Mouse (Mus musculus) hindbrain, embryonic 15.5 days (tissue): ENCODE results near the gene Alk. TPM values are rescaled to one million over a fixed set of nuclear protein-coding genes. Genes with fewer than 3 reads are reported as not detected.

Experiments used
- ATAC-seq: fragments of 200-750 bp; cut with Nextera tagmentation; 2 replicates; pipeline ENCODE4 v1.8.0; 2017; ENCODE audit warnings: low read depth, moderate number of reproducible peaks, moderate TSS enrichment; ENCODE audit not compliant: low FRiP score
- H3K27ac ChIP-seq: fragments of 300-500 bp; sonication (generic); replicated peaks from 2 replicates; pipeline ENCODE4 v1.5.1; 2015; ENCODE audit warnings: mild to moderate bottlenecking, inconsistent platforms
- H3K27me3 ChIP-seq: fragments of 300-500 bp; sonication (generic); 2 replicates; pipeline ENCODE4 v1.6.1; 2015; ENCODE audit warnings: control low read depth, inconsistent platforms
- H3K36me3 ChIP-seq: fragments of 300-500 bp; sonication (generic); 2 replicates; pipeline ENCODE4 v1.6.1; 2015; ENCODE audit warnings: control low read depth, inconsistent platforms
- H3K4me1 ChIP-seq: fragments of 300-500 bp; sonication (generic); replicated peaks from 2 replicates; pipeline ENCODE4 v1.6.1; 2015; ENCODE audit warnings: control low read depth, inconsistent platforms
- H3K4me2 ChIP-seq: fragments of 300-500 bp; sonication (generic); 2 replicates; pipeline ENCODE4 v1.6.1; 2015; ENCODE audit warnings: moderate library complexity, mild to moderate bottlenecking, inconsistent platforms
- H3K4me3 ChIP-seq: fragments of 300-500 bp; sonication (generic); 2 replicates; pipeline ENCODE4 v1.5.1; 2015; ENCODE audit warnings: mild to moderate bottlenecking, inconsistent platforms
- H3K9ac ChIP-seq: fragments of 300-500 bp; sonication (generic); 2 replicates; pipeline ENCODE4 v1.6.1; 2015; ENCODE audit warnings: inconsistent platforms
- H3K9me3 ChIP-seq: fragments of 300-500 bp; sonication (generic); 2 replicates; pipeline ENCODE4 v1.6.1; 2016; ENCODE audit warnings: control low read depth, inconsistent platforms
- WGBS: fragments of 180-500 bp; shearing (Covaris S2); methylation state at CpG from one replicate; pipeline ENCODE4 v1.1.7; 2015; 5-methylcytosine and 5-hydroxymethylcytosine counted together
- polyA plus RNA-seq: library from polyadenylated mRNA; unstranded; fragments of >200 nt; fragmentation: Nextera tagmentation; extraction: Ambion mirVana; gene quantifications from 2 replicates; pipeline ENCODE4 v1.2.1, GENCODE M21; 2015

Alk gene
- polyA plus RNA-seq, 1 experiment from 2014 or later: 5.1 TPM

GRCm38 (mm10) chr17:72474166-72474565, 130.3 kb downstream of the Alk start:
- no peak for ATAC-seq
- H3K4me1 ChIP-seq: peaks cover 7% of the 10 kb centered on the region; the same call in 1 of the 2 replicates
- WGBS: 26% methylated on average over 5 of the region's 5 CpGs
- no peak overlapping the region for H3K4me3 ChIP-seq
- no peak overlapping the region for H3K27ac ChIP-seq
- no peak overlapping the region for H3K4me2 ChIP-seq
- H3K36me3 ChIP-seq: no peaks in the 10 kb centered on the region
- H3K27me3 ChIP-seq: no peaks in the 10 kb centered on the region
- no peaks in the 10 kb centered on the region for H3K9me3 ChIP-seq
- H3K9ac ChIP-seq: no peak overlapping the region

- 77% methylated on average over 4 of the region's 4 CpGs for WGBS
Observed at GRCm38 (mm10) chr17:72448477-72448876, 155.9 kb downstream of the Alk start.

GRCm38 (mm10) chr17:72445204-72446177, 158.9 kb downstream of the Alk start:
- no peak overlapping the region for H3K9ac ChIP-seq
- H3K36me3 ChIP-seq: no peaks in the 10 kb centered on the region
- H3K27me3 ChIP-seq: no peaks in the 10 kb centered on the region
- no peaks in the 10 kb centered on the region for H3K9me3 ChIP-seq
- no peak overlapping the region for H3K27ac ChIP-seq
- H3K4me3 ChIP-seq: no peak overlapping the region
- no peaks in the 10 kb centered on the region for H3K4me1 ChIP-seq
- ATAC-seq: no peak
- WGBS: 77% methylated on average over 3 of the region's 3 CpGs
- no peak overlapping the region for H3K4me2 ChIP-seq

More at GRCm38 (mm10) chr17:72448477-72448876, 155.9 kb downstream of the Alk start:
- H3K4me3 ChIP-seq: no peak overlapping the region
- H3K36me3 ChIP-seq: no peaks in the 10 kb centered on the region
- no peaks in the 10 kb centered on the region for H3K27me3 ChIP-seq
- H3K27ac ChIP-seq: no peak overlapping the region
- no peak overlapping the region for H3K4me2 ChIP-seq
- no peak for ATAC-seq
- no peaks in the 10 kb centered on the region for H3K4me1 ChIP-seq
- H3K9ac ChIP-seq: no peak overlapping the region
- H3K9me3 ChIP-seq: no peaks in the 10 kb centered on the region

- H3K4me1 ChIP-seq: no peaks in the 10 kb centered on the region
- no peak for ATAC-seq
- WGBS: 83% methylated on average over 4 of the region's 4 CpGs
Observed at GRCm38 (mm10) chr17:72417451-72417850, 187.0 kb downstream of the Alk start.

GRCm38 (mm10) chr17:72414676-72415075, 189.8 kb downstream of the Alk start:
- no peak overlapping the region for H3K9ac ChIP-seq
- H3K4me3 ChIP-seq: no peak overlapping the region
- H3K4me1 ChIP-seq: no peaks in the 10 kb centered on the region
- no peak for ATAC-seq
- no peak overlapping the region for H3K4me2 ChIP-seq
- H3K9me3 ChIP-seq: no peaks in the 10 kb centered on the region
- no peaks in the 10 kb centered on the region for H3K27me3 ChIP-seq
- no peaks in the 10 kb centered on the region for H3K36me3 ChIP-seq
- no peak overlapping the region for H3K27ac ChIP-seq

More at GRCm38 (mm10) chr17:72417451-72417850, 187.0 kb downstream of the Alk start:
- no peaks in the 10 kb centered on the region for H3K9me3 ChIP-seq
- H3K4me3 ChIP-seq: no peak overlapping the region
- no peak overlapping the region for H3K27ac ChIP-seq
- H3K27me3 ChIP-seq: no peaks in the 10 kb centered on the region
- H3K36me3 ChIP-seq: no peaks in the 10 kb centered on the region
- H3K9ac ChIP-seq: no peak overlapping the region
- no peak overlapping the region for H3K4me2 ChIP-seq

GRCm38 (mm10) chr17:72404813-72405212, 199.6 kb downstream of the Alk start:
- Histone ChIP-seq H3K27me3 (no peaks in the 10 kb centered on the region), H3K9me3 (no peaks in the 10 kb centered on the region), H3K9ac (no peak overlapping the region), H3K4me3 (no peak overlapping the region), H3K36me3 (no peaks in the 10 kb centered on the region), H3K4me2 (no peak overlapping the region), H3K4me1 (no peaks in the 10 kb centered on the region), H3K27ac (no peak overlapping the region)
- no peak for ATAC-seq
- 77% methylated on average over 2 of the region's 2 CpGs for WGBS

GRCm38 (mm10) chr17:72401861-72402260, 202.6 kb downstream of the Alk start:
- ATAC-seq: no peak

GRCm38 (mm10) chr17:72401349-72401748, 203.1 kb downstream of the Alk start:
- H3K9ac ChIP-seq: no peak overlapping the region
- no peaks in the 10 kb centered on the region for H3K4me1 ChIP-seq
- ATAC-seq: no peak
- no peaks in the 10 kb centered on the region for H3K27me3 ChIP-seq
- H3K9me3 ChIP-seq: no peaks in the 10 kb centered on the region
- WGBS: 79% methylated on average over 2 of the region's 2 CpGs
- no peak overlapping the region for H3K4me2 ChIP-seq
- H3K36me3 ChIP-seq: no peaks in the 10 kb centered on the region
- no peak overlapping the region for H3K4me3 ChIP-seq
- no peak overlapping the region for H3K27ac ChIP-seq

More at GRCm38 (mm10) chr17:72401861-72402260, 202.6 kb downstream of the Alk start:
- H3K4me1 ChIP-seq: no peaks in the 10 kb centered on the region
- H3K27ac ChIP-seq: no peak overlapping the region
- no peaks in the 10 kb centered on the region for H3K27me3 ChIP-seq
- WGBS: 91% methylated on average over 3 of the region's 3 CpGs
- H3K4me2 ChIP-seq: no peak overlapping the region
- no peak overlapping the region for H3K9ac ChIP-seq
- no peak overlapping the region for H3K4me3 ChIP-seq
- no peaks in the 10 kb centered on the region for H3K36me3 ChIP-seq
- H3K9me3 ChIP-seq: no peaks in the 10 kb centered on the region

- ATAC-seq: no peak
Observed at GRCm38 (mm10) chr17:72399331-72400059, 204.9 kb downstream of the Alk start.

GRCm38 (mm10) chr17:72395956-72396355, 208.5 kb downstream of the Alk start:
- Histone ChIP-seq H3K27me3 (no peaks in the 10 kb centered on the region), H3K9ac (no peak overlapping the region), H3K9me3 (no peaks in the 10 kb centered on the region), H3K4me1 (no peaks in the 10 kb centered on the region), H3K27ac (no peak overlapping the region), H3K4me2 (no peak overlapping the region), H3K4me3 (no peak overlapping the region), H3K36me3 (no peaks in the 10 kb centered on the region)
- ATAC-seq: no peak
- WGBS: 47% methylated on average over 8 of the region's 8 CpGs

More at GRCm38 (mm10) chr17:72399331-72400059, 204.9 kb downstream of the Alk start:
- WGBS: 76% methylated on average over 3 of the region's 3 CpGs
- Histone ChIP-seq H3K9ac (no peak overlapping the region), H3K27ac (no peak overlapping the region), H3K9me3 (no peaks in the 10 kb centered on the region), H3K4me1 (no peaks in the 10 kb centered on the region), H3K36me3 (no peaks in the 10 kb centered on the region), H3K4me2 (no peak overlapping the region), H3K27me3 (no peaks in the 10 kb centered on the region), H3K4me3 (no peak overlapping the region)

GRCm38 (mm10) chr17:72368991-72369390, 235.4 kb downstream of the Alk start:
- Histone ChIP-seq H3K9ac (no peak overlapping the region), H3K27me3 (no peaks in the 10 kb centered on the region), H3K4me3 (no peak overlapping the region), H3K4me2 (no peak overlapping the region), H3K27ac (no peak overlapping the region), H3K36me3 (no peaks in the 10 kb centered on the region), H3K4me1 (no peaks in the 10 kb centered on the region), H3K9me3 (no peaks in the 10 kb centered on the region)
- no peak for ATAC-seq
- 86% methylated on average over 4 of the region's 4 CpGs for WGBS
